Mouse (Mus musculus) myocyte (in vitro differentiated cells): ENCODE data around the gene Osgep. TPM values are rescaled to one million over a fixed set of nuclear protein-coding genes. Genes with fewer than 3 reads are reported as not detected.
A peak's percentile ranks its signal among the peaks of the same experiment; 100 is the strongest.

Experiments
- H3K27me3 ChIP-seq: one replicate; pipeline ENCODE4 v1.6.1; 2011; ENCODE audit not compliant: control insufficient read depth, insufficient read depth, insufficient read length
- H3K36me3 ChIP-seq: one replicate; pipeline ENCODE4 v1.6.1; 2011; ENCODE audit not compliant: control insufficient read depth, insufficient read depth
- H3K4me2 ChIP-seq: one replicate; pipeline ENCODE4 v1.6.1; 2011; ENCODE audit warnings: low read depth, control low read depth
- H3K4me3 ChIP-seq: one replicate; pipeline ENCODE4 v1.5.1; 2011; ENCODE audit warnings: mild to moderate bottlenecking, control low read depth, moderate library complexity
- H3K79me2 ChIP-seq: one replicate; pipeline ENCODE4 v1.6.1; 2011; ENCODE audit not compliant: control insufficient read depth, insufficient read depth
- H3ac ChIP-seq: one replicate; pipeline ENCODE4 v1.6.1; 2011; ENCODE audit not compliant: control insufficient read depth, insufficient read length
- CEBPB ChIP-seq: IDR thresholded peaks from 2 replicates; pipeline ENCODE4 v1.6.1; 2011; ENCODE audit warnings: mild to moderate bottlenecking, moderate library complexity; ENCODE audit not compliant: poor library complexity, insufficient read depth, severe bottlenecking
- E2F4 ChIP-seq: IDR thresholded peaks from one replicate; pipeline ENCODE4 v1.6.1; 2011; ENCODE audit warnings: mild to moderate bottlenecking, control low read depth, moderate library complexity; ENCODE audit not compliant: insufficient read depth
- MAX ChIP-seq: IDR thresholded peaks from one replicate; pipeline ENCODE4 v1.6.1; 2011; ENCODE audit warnings: low read depth, mild to moderate bottlenecking, control low read depth
- MYOD1 ChIP-seq, 3 experiments: IDR thresholded peaks; one replicate each; pipeline ENCODE4 v1.6.1; 2011; ENCODE audit warnings: control low read depth in 2 of 3, low read depth in 2 of 3, mild to moderate bottlenecking in 2 of 3, moderate library complexity in 1 of 3; ENCODE audit not compliant: insufficient read length in 2 of 3, control insufficient read depth in 1 of 3
- MYOG ChIP-seq, 3 experiments: IDR thresholded peaks; one replicate each; pipeline ENCODE4 v1.6.1; 2011; ENCODE audit warnings: control low read depth in 2 of 3, low read depth in 2 of 3, mild to moderate bottlenecking in 2 of 3; ENCODE audit not compliant: insufficient read length in 2 of 3, control insufficient read depth in 1 of 3, insufficient read depth in 1 of 3
- POLR2A ChIP-seq: IDR thresholded peaks from one replicate; pipeline ENCODE4 v1.6.1; 2011; ENCODE audit warnings: low read depth, mild to moderate bottlenecking, control low read depth, moderate library complexity; ENCODE audit not compliant: insufficient read length
- POLR2AphosphoS2 ChIP-seq: IDR thresholded peaks from one replicate; pipeline ENCODE4 v1.6.1; 2011; ENCODE audit warnings: low read depth, control low read depth; ENCODE audit not compliant: insufficient read length
- REST ChIP-seq: IDR thresholded peaks from one replicate; pipeline ENCODE4 v1.6.1; 2011; ENCODE audit warnings: mild to moderate bottlenecking, control low read depth, moderate library complexity; ENCODE audit not compliant: insufficient read depth, insufficient read length
- SRF ChIP-seq: IDR thresholded peaks from one replicate; pipeline ENCODE4 v1.6.1; 2011; ENCODE audit warnings: low read depth; ENCODE audit not compliant: control insufficient read depth, insufficient read length
- TCF12 ChIP-seq: IDR thresholded peaks from one replicate; pipeline ENCODE4 v1.6.1; 2011; ENCODE audit warnings: mild to moderate bottlenecking, control low read depth; ENCODE audit not compliant: poor library complexity, insufficient read depth, severe bottlenecking
- TCF3 ChIP-seq: IDR thresholded peaks from one replicate; pipeline ENCODE4 v1.6.1; 2011; ENCODE audit warnings: low read depth, control low read depth; ENCODE audit not compliant: insufficient read length
- USF1 ChIP-seq: IDR thresholded peaks from one replicate; pipeline ENCODE4 v1.6.1; 2011; ENCODE audit warnings: low read depth, mild to moderate bottlenecking, control low read depth, moderate library complexity
- polyA plus RNA-seq: library from polyadenylated mRNA; unstranded; fragments of >200 nt; fragmentation: generic; extraction: Trizol; gene quantifications from one replicate; pipeline ENCODE4 v1.2.1, GENCODE M21; 2012; ENCODE audit warnings: missing spikeins

Osgep gene
- polyA plus RNA-seq, 1 experiment, result 81.0 TPM

GRCm38 (mm10) chr14:50895407-50895806 is 29.3 kb downstream of the Osgep start:
- no peak for TF ChIP-seq MAX
- no peak for TF ChIP-seq MYOG (IDR thresholded peaks at IDR 0.05; ENCODE audit: control insufficient read depth in 1 of 3, insufficient read depth in 1 of 3, insufficient read length in 2 of 3, low read depth in 2 of 3)
- no peak for TF ChIP-seq SRF
- TF ChIP-seq TCF12, result no peak
- no peak for TF ChIP-seq POLR2A
- no peak for TF ChIP-seq POLR2AphosphoS2
- TF ChIP-seq E2F4, result no peak
- TF ChIP-seq TCF3, result no peak
- no peak for TF ChIP-seq CEBPB
- no peak for TF ChIP-seq USF1
- TF ChIP-seq MYOD1 (IDR thresholded peaks at IDR 0.05; ENCODE audit: control insufficient read depth in 1 of 3, insufficient read length in 2 of 3, low read depth in 2 of 3), result no peak
- H3K36me3 ChIP-seq, result no peaks in the 10 kb centered on the region
- peak overlapping the region; percentile 42 for H3K4me3 ChIP-seq
- no peak overlapping the region for H3ac ChIP-seq
- H3K27me3 ChIP-seq, result no peaks in the 10 kb centered on the region
- H3K79me2 ChIP-seq, result no peaks in the 10 kb centered on the region
- H3K4me2 ChIP-seq, result peak overlapping the region; percentile 90

- Histone ChIP-seq H3K79me2 (no peaks in the 10 kb centered on the region), H3K4me2 (no peak overlapping the region), H3K4me3 (no peak overlapping the region), H3K36me3 (no peaks in the 10 kb centered on the region), H3ac (no peak overlapping the region), H3K27me3 (no peaks in the 10 kb centered on the region)
- TF ChIP-seq TCF3 (no peak), MYOD1 (IDR thresholded peaks at IDR 0.05; ENCODE audit: control insufficient read depth in 1 of 3, insufficient read length in 2 of 3, low read depth in 2 of 3) (no peak), USF1 (no peak), MYOG (IDR thresholded peaks at IDR 0.05; ENCODE audit: control insufficient read depth in 1 of 3, insufficient read depth in 1 of 3, insufficient read length in 2 of 3, low read depth in 2 of 3) (no peak), CEBPB (no peak), TCF12 (no peak), MAX (no peak), SRF (no peak), E2F4 (no peak), POLR2A (no peak), REST (no peak), POLR2AphosphoS2 (no peak)
These were observed 31.9 kb downstream of the Osgep start for GRCm38 (mm10) chr14:50892541-50893459.

DNA sequence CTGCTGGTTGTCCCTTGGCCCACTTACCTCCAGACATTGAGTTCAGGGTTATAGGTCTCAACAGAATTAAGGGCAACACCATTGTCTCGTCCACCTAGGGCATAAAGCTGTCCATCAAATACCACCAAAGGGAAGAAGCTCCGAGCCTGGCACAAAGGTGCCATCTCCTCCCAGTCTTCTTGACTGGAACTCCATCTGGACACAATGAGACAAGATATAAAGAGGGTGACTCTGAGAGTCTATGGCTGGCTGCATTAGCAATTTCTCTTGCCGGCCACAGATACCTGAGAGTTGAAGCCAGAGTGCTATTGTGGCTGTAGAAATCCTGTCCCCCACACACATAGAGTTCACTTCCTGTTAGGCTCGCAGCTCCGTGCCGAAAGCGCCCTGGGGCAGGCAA is 32.6 kb downstream of the Osgep start:
- Histone ChIP-seq H3K4me3 (no peak overlapping the region), H3K27me3 (no peaks in the 10 kb centered on the region), H3K36me3 (no peaks in the 10 kb centered on the region), H3ac (no peak overlapping the region), H3K4me2 (no peak overlapping the region), H3K79me2 (no peaks in the 10 kb centered on the region)
- no peak for TF ChIP-seq REST

DNA sequence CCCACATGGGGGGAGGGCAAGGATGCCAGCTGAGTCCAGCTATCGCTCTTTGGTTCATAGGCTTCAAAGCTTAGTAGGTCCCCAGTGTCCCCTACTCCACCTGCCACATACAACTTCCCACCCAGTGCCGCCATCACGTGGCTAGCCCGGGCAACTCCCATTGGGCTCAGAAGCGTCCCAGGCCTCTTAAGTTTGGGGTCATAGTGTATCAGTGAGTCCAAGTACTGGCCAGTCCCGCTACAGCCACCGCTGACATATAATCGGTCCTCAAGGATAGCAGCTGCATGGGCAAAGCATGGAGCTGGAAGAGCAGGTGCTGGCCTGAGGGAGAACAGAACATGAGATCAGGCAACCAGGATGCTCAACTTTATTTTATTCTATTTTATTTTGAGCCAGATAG is 33.1 kb downstream of the Osgep start:
- no peak for TF ChIP-seq MYOD1 (IDR thresholded peaks at IDR 0.05; ENCODE audit: control insufficient read depth in 1 of 3, insufficient read length in 2 of 3, low read depth in 2 of 3)
- TF ChIP-seq SRF, result no peak
- TF ChIP-seq CEBPB, result no peak
- no peak for TF ChIP-seq REST
- TF ChIP-seq TCF3, result no peak
- no peak for TF ChIP-seq POLR2A
- no peak for TF ChIP-seq USF1
- TF ChIP-seq POLR2AphosphoS2, result no peak
- no peak for TF ChIP-seq E2F4
- TF ChIP-seq MYOG (IDR thresholded peaks at IDR 0.05; ENCODE audit: control insufficient read depth in 1 of 3, insufficient read depth in 1 of 3, insufficient read length in 2 of 3, low read depth in 2 of 3), result no peak
- TF ChIP-seq TCF12, result no peak
- no peak overlapping the region for H3ac ChIP-seq
- H3K4me2 ChIP-seq, result no peak overlapping the region
- H3K27me3 ChIP-seq, result no peaks in the 10 kb centered on the region
- H3K36me3 ChIP-seq, result no peaks in the 10 kb centered on the region
- no peak overlapping the region for H3K4me3 ChIP-seq
- no peaks in the 10 kb centered on the region for H3K79me2 ChIP-seq

GRCm38 (mm10) chr14:50876236-50876950 is 48.3 kb downstream of the Osgep start:
- no peaks in the 10 kb centered on the region for H3K79me2 ChIP-seq
- H3K4me3 ChIP-seq, result no peak overlapping the region
- no peak overlapping the region for H3K4me2 ChIP-seq
- no peak overlapping the region for H3ac ChIP-seq
- TF ChIP-seq TCF12 (no peak), E2F4 (no peak), POLR2AphosphoS2 (no peak), MYOG (IDR thresholded peaks at IDR 0.05; ENCODE audit: control insufficient read depth in 1 of 3, insufficient read depth in 1 of 3, insufficient read length in 2 of 3, low read depth in 2 of 3) (no peak), MAX (no peak)
- H3K27me3 ChIP-seq, result no peaks in the 10 kb centered on the region
- peaks cover 5% of the 10 kb centered on the region for H3K36me3 ChIP-seq
